Mouse (Mus musculus): ENCODE measurements around the gene Asic2. TPM values are rescaled to one million over a fixed set of nuclear protein-coding genes. Genes with fewer than 3 reads are reported as not detected.

Asic2 gene
- polyA plus RNA-seq, 1 experiment from 2014 or later: 13.9 TPM

- Histone ChIP-seq H3K27ac (no peak overlapping the region), H3K27me3 (replicated peaks) (no peaks in the 10 kb centered on the region), H3K9ac (no peak overlapping the region), H3K4me3 (no peak overlapping the region), H3K36me3 (replicated peaks) (no peaks in the 10 kb centered on the region), H3K4me1 (no peaks in the 10 kb centered on the region), H3K4me2 (no peak overlapping the region), H3K9me3 (no peaks in the 10 kb centered on the region)
- 81% methylated on average over 10 of the region's 10 CpGs for WGBS
- no peak for ATAC-seq (replicated peaks)
Observed at GRCm38 (mm10) chr11:80903426-80903825, 1064.8 kb downstream of the Asic2 start.

GRCm38 (mm10) chr11:80902664-80903063 is 1065.6 kb downstream of the Asic2 start:
- Histone ChIP-seq H3K9ac (no peak overlapping the region), H3K27me3 (replicated peaks) (no peaks in the 10 kb centered on the region), H3K27ac (no peak overlapping the region), H3K4me2 (no peak overlapping the region), H3K4me3 (no peak overlapping the region), H3K9me3 (no peaks in the 10 kb centered on the region), H3K36me3 (replicated peaks) (no peaks in the 10 kb centered on the region), H3K4me1 (no peaks in the 10 kb centered on the region)
- 72% methylated on average over 7 of the region's 7 CpGs for WGBS
- ATAC-seq (replicated peaks): no peak

- Histone ChIP-seq H3K4me3 (no peak overlapping the region), H3K27ac (no peak overlapping the region)
- no peak for ATAC-seq (replicated peaks)
Observed at GRCm38 (mm10) chr11:80900555-80900954, 1067.7 kb downstream of the Asic2 start.

GRCm38 (mm10) chr11:80895853-80896252 is 1072.4 kb downstream of the Asic2 start:
- H3K4me3 ChIP-seq: no peak overlapping the region
- H3K9ac ChIP-seq: no peak overlapping the region
- no peaks in the 10 kb centered on the region for H3K27me3 ChIP-seq (replicated peaks)
- no peaks in the 10 kb centered on the region for H3K4me1 ChIP-seq
- no peaks in the 10 kb centered on the region for H3K9me3 ChIP-seq
- H3K27ac ChIP-seq: no peak overlapping the region
- H3K36me3 ChIP-seq (replicated peaks): no peaks in the 10 kb centered on the region
- H3K4me2 ChIP-seq: no peak overlapping the region
- no peak for ATAC-seq (replicated peaks)
- WGBS: 89% methylated on average over 3 of the region's 3 CpGs

More at GRCm38 (mm10) chr11:80900555-80900954, 1067.7 kb downstream of the Asic2 start:
- 90% methylated on average over 4 of the region's 4 CpGs for whole genome bisulfite sequencing
- H3K4me2 ChIP-seq: no peak overlapping the region
- no peak overlapping the region for H3K9ac ChIP-seq
- H3K9me3 ChIP-seq: no peaks in the 10 kb centered on the region
- H3K27me3 ChIP-seq (replicated peaks): no peaks in the 10 kb centered on the region
- no peaks in the 10 kb centered on the region for H3K4me1 ChIP-seq
- H3K36me3 ChIP-seq (replicated peaks): no peaks in the 10 kb centered on the region

GRCm38 (mm10) chr11:80889336-80890063 is 1078.8 kb downstream of the Asic2 start:
- no peaks in the 10 kb centered on the region for H3K9me3 ChIP-seq
- 10% methylated on average over 7 of the region's 7 CpGs for WGBS
- H3K4me1 ChIP-seq: no peaks in the 10 kb centered on the region
- no peak overlapping the region for H3K4me2 ChIP-seq
- ATAC-seq (replicated peaks): no peak
- no peak overlapping the region for H3K9ac ChIP-seq
- no peaks in the 10 kb centered on the region for H3K36me3 ChIP-seq (replicated peaks)
- H3K27me3 ChIP-seq (replicated peaks): no peaks in the 10 kb centered on the region
- no peak overlapping the region for H3K4me3 ChIP-seq
- H3K27ac ChIP-seq: no peak overlapping the region

GRCm38 (mm10) chr11:80887021-80887420 is 1081.2 kb downstream of the Asic2 start:
- Histone ChIP-seq H3K9me3 (no peaks in the 10 kb centered on the region), H3K27ac (no peak overlapping the region), H3K4me1 (no peaks in the 10 kb centered on the region), H3K4me2 (no peak overlapping the region), H3K9ac (no peak overlapping the region), H3K4me3 (no peak overlapping the region), H3K36me3 (replicated peaks) (no peaks in the 10 kb centered on the region), H3K27me3 (replicated peaks) (no peaks in the 10 kb centered on the region)
- WGBS: 72% methylated on average over 3 of the region's 3 CpGs
- ATAC-seq (replicated peaks): no peak

GRCm38 (mm10) chr11:80886365-80886764 is 1081.9 kb downstream of the Asic2 start:
- Histone ChIP-seq H3K9me3 (no peaks in the 10 kb centered on the region), H3K4me1 (no peaks in the 10 kb centered on the region), H3K4me2 (no peak overlapping the region), H3K27ac (no peak overlapping the region), H3K4me3 (no peak overlapping the region), H3K27me3 (replicated peaks) (no peaks in the 10 kb centered on the region), H3K36me3 (replicated peaks) (no peaks in the 10 kb centered on the region), H3K9ac (no peak overlapping the region)
- 84% methylated on average over 7 of the region's 7 CpGs for WGBS
- no peak for ATAC-seq (replicated peaks)

- Histone ChIP-seq H3K9ac (no peak overlapping the region), H3K4me3 (no peak overlapping the region), H3K27ac (no peak overlapping the region), H3K36me3 (replicated peaks) (no peaks in the 10 kb centered on the region), H3K9me3 (no peaks in the 10 kb centered on the region), H3K27me3 (replicated peaks) (no peaks in the 10 kb centered on the region), H3K4me1 (no peaks in the 10 kb centered on the region), H3K4me2 (no peak overlapping the region)
- WGBS: 82% methylated on average over 6 of the region's 6 CpGs
- no peak for ATAC-seq (replicated peaks)
Observed at GRCm38 (mm10) chr11:80884521-80885231, 1083.6 kb downstream of the Asic2 start.

GRCm38 (mm10) chr11:80882229-80882810 is 1085.9 kb downstream of the Asic2 start:
- H3K4me1 ChIP-seq: no peaks in the 10 kb centered on the region
- no peak overlapping the region for H3K9ac ChIP-seq
- H3K4me3 ChIP-seq: no peak overlapping the region
- no peaks in the 10 kb centered on the region for H3K27me3 ChIP-seq (replicated peaks)
- no peaks in the 10 kb centered on the region for H3K9me3 ChIP-seq
- no peak overlapping the region for H3K4me2 ChIP-seq
- no peak for ATAC-seq (replicated peaks)
- 85% methylated on average over 7 of the region's 7 CpGs for WGBS
- H3K36me3 ChIP-seq (replicated peaks): no peaks in the 10 kb centered on the region
- H3K27ac ChIP-seq: no peak overlapping the region

GRCm38 (mm10) chr11:80878026-80878425 is 1090.2 kb downstream of the Asic2 start:
- H3K27ac ChIP-seq: no peak overlapping the region
- no peak overlapping the region for H3K9ac ChIP-seq
- no peaks in the 10 kb centered on the region for H3K4me1 ChIP-seq
- H3K9me3 ChIP-seq: no peaks in the 10 kb centered on the region
- no peaks in the 10 kb centered on the region for H3K36me3 ChIP-seq (replicated peaks)
- no peak for ATAC-seq (replicated peaks)
- no peak overlapping the region for H3K4me3 ChIP-seq
- 87% methylated on average over 2 of the region's 2 CpGs for WGBS
- no peak overlapping the region for H3K4me2 ChIP-seq
- no peaks in the 10 kb centered on the region for H3K27me3 ChIP-seq (replicated peaks)

GRCm38 (mm10) chr11:80877131-80877651 is 1091.1 kb downstream of the Asic2 start:
- no peak for ATAC-seq (replicated peaks)
- H3K9ac ChIP-seq: no peak overlapping the region
- no peaks in the 10 kb centered on the region for H3K4me1 ChIP-seq
- 61% methylated on average over 11 of the region's 11 CpGs for WGBS
- H3K27me3 ChIP-seq (replicated peaks): no peaks in the 10 kb centered on the region
- no peak overlapping the region for H3K4me2 ChIP-seq
- H3K27ac ChIP-seq: no peak overlapping the region
- H3K9me3 ChIP-seq: no peaks in the 10 kb centered on the region
- H3K36me3 ChIP-seq (replicated peaks): no peaks in the 10 kb centered on the region
- no peak overlapping the region for H3K4me3 ChIP-seq

Data from midbrain, embryonic 15.5 days (tissue).